Mouse (Mus musculus) heart, embryonic 12.5 days (tissue): ENCODE measurements at regions not wholly inside any gene's neighbourhood (a gene's known extent, or its start where the extent isn't known, plus 50 kb on each side); places are given as distances from the start of the nearest gene placed in this dataset.

Source experiments
- ATAC-seq: fragments of 200-750 bp; cut with Nextera tagmentation; 2 replicates; pipeline ENCODE4 v1.8.0; 2017; ENCODE audit warnings: moderate TSS enrichment, moderate library complexity; ENCODE audit not compliant: insufficient number of reproducible peaks, low FRiP score
- H3K27ac ChIP-seq: fragments of 300-500 bp; sonication (generic); 2 replicates; pipeline ENCODE4 v1.5.1; 2016; ENCODE audit warnings: mild to moderate bottlenecking, moderate library complexity; ENCODE audit not compliant: poor library complexity, severe bottlenecking
- H3K27me3 ChIP-seq: fragments of 300-500 bp; sonication (generic); replicated peaks from 2 replicates; pipeline ENCODE4 v1.6.1; 2016; ENCODE audit warnings: mild to moderate bottlenecking, moderate library complexity
- H3K36me3 ChIP-seq: fragments of 300-500 bp; sonication (generic); 2 replicates; pipeline ENCODE4 v1.6.1; 2016; ENCODE audit warnings: mild to moderate bottlenecking, moderate library complexity
- H3K4me1 ChIP-seq: fragments of 300-500 bp; sonication (generic); replicated peaks from 2 replicates; pipeline ENCODE4 v1.6.1; 2016; ENCODE audit warnings: mild to moderate bottlenecking
- H3K4me2 ChIP-seq: fragments of 300-500 bp; sonication (generic); 2 replicates; pipeline ENCODE4 v1.6.1; 2016; ENCODE audit warnings: mild to moderate bottlenecking, moderate library complexity
- H3K4me3 ChIP-seq: fragments of 300-500 bp; sonication (generic); 2 replicates; pipeline ENCODE4 v1.5.1; 2016; ENCODE audit warnings: mild to moderate bottlenecking
- H3K9ac ChIP-seq: fragments of 300-500 bp; sonication (generic); 2 replicates; pipeline ENCODE4 v1.6.1; 2016; ENCODE audit warnings: mild to moderate bottlenecking, moderate library complexity
- H3K9me3 ChIP-seq: fragments of 300-500 bp; sonication (generic); replicated peaks from 2 replicates; pipeline ENCODE4 v1.6.1; 2016; ENCODE audit warnings: mild to moderate bottlenecking, moderate library complexity
- WGBS: fragments of 180-500 bp; shearing (Covaris S2); methylation state at CpG from one replicate; pipeline ENCODE4 v1.1.7; 2016; 5-methylcytosine and 5-hydroxymethylcytosine counted together

GRCm38 (mm10) chr5:119739386-119739785 lies 68.9 kb downstream of the Tbx3 start:
- H3K27ac ChIP-seq = no peak overlapping the region
- no peak overlapping the region for H3K9ac ChIP-seq

DNA sequence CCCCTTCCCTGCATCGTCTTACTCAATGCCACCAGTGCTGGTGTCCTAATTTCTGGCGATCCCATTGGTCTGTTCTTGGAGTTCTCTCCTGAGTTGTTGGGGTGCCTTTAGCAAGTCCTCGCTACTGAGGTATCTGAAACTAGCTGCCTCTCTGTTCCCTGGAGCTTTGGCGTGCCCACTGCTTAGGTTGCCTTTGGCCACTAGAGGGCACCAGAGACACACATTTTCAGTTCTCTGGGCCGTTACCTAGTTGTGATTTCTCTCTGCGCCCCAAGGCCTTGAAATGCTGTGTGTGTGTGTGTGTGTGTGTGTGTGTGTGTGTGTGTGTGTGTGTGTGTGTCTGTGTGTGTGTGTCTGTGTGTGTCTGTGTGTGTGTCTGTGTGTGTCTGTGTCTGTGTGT lies 70.6 kb downstream of the Tbx3 start:
- Histone ChIP-seq H3K27me3 (peaks cover 15% of the 10 kb centered on the region), H3K4me3 (no peak overlapping the region), H3K4me2 (peak overlapping the region; percentile 38; the same call in 1 of the 2 replicates), H3K27ac (no peak overlapping the region), H3K9me3 (peaks cover 4% of the 10 kb centered on the region; the same call in 1 of the 2 replicates), H3K9ac (no peak overlapping the region; the same call in 1 of the 2 replicates), H3K36me3 (no peaks in the 10 kb centered on the region), H3K4me1 (peaks cover 3% of the 10 kb centered on the region)
- WGBS = 5% methylated on average over 6 of the region's 6 CpGs
- no peak for ATAC-seq

More at GRCm38 (mm10) chr5:119739386-119739785, 68.9 kb downstream of the Tbx3 start:
- H3K9me3 ChIP-seq = peaks cover 4% of the 10 kb centered on the region; the same call in 1 of the 2 replicates
- H3K27me3 ChIP-seq = peaks cover 15% of the 10 kb centered on the region
- no peak overlapping the region for H3K4me2 ChIP-seq
- WGBS = 74% methylated on average over 4 of the region's 4 CpGs
- peaks cover 3% of the 10 kb centered on the region for H3K4me1 ChIP-seq
- no peak overlapping the region for H3K4me3 ChIP-seq
- H3K36me3 ChIP-seq = no peaks in the 10 kb centered on the region
- ATAC-seq = no peak

DNA sequence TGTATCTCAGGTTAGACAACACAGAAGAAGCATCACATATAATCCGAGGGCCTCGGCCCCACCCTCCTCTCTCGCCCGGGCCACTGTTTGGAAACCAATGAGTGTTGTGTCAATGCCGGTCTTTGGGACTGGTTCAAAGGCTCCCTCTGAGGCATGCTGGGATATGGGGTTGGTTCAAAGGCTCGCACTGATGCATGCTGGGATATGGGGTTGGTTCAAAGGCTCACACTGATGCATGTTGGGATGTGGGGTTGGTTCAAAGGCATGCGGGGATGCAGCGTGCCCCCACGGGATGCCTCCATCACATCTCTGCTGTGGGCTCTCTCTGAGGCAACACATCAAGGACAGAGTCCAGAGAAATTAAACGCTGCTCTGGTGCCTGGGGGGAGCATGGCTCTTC lies 73.3 kb downstream of the Tbx3 start:
- Histone ChIP-seq H3K4me3 (no peak overlapping the region), H3K9ac (no peak overlapping the region), H3K36me3 (no peaks in the 10 kb centered on the region), H3K27me3 (peaks cover 34% of the 10 kb centered on the region), H3K4me1 (peaks cover 9% of the 10 kb centered on the region), H3K27ac (no peak overlapping the region), H3K9me3 (peaks cover 4% of the 10 kb centered on the region; the same call in 1 of the 2 replicates), H3K4me2 (no peak overlapping the region)
- 75% methylated on average over 10 of the region's 10 CpGs for WGBS
- ATAC-seq = peak; percentile 18; the same call in 1 of the 2 replicates

DNA sequence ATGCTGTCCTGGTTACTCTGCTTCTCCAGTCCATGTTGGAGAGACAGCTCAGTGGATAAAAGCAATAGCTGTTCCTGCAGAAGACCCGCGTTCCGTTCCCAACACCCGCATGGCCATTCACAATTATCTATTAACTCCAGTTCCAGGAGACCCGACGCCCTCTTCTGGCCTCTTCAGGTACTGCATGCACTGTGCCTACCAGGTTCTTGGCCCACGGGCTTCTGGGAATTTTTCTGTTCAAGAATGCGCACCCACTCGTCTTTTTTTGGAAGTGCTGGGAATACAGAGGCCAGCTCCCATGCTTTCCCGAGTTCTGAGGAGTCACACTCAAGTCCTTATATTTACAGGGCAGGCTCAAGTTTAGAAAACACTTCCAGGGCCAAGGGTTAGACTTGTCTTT lies 76.6 kb downstream of the Tbx3 start:
- Histone ChIP-seq H3K27ac (no peak overlapping the region), H3K9me3 (no peaks in the 10 kb centered on the region), H3K36me3 (no peaks in the 10 kb centered on the region), H3K4me1 (peaks cover 14% of the 10 kb centered on the region), H3K4me3 (no peak overlapping the region), H3K27me3 (peaks cover 48% of the 10 kb centered on the region), H3K4me2 (no peak overlapping the region), H3K9ac (no peak overlapping the region)
- 68% methylated on average over 10 of the region's 10 CpGs for WGBS
- no peak for ATAC-seq

DNA sequence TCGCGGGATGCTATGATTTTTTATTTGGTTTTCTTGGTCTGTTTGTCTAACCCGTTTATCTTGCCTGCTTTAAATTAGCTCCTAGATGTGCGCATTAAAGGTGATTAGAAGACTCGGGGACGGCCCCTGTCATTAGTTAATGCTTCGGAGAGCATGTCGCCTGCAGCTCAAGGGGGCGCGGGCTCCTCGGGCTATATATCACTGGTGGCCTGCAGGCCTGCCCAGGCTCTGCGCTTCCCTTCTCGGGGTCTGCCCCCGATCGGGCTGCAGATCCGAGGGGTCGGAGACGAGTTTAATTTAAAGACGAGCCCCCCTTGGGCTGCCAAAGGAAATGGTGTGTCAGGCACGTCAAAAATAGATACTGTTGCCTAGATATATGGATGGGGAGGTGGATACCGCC lies 78.2 kb downstream of the Tbx3 start:
- H3K36me3 ChIP-seq = no peaks in the 10 kb centered on the region
- no peak for ATAC-seq
- peak overlapping the region; percentile 78 for H3K4me2 ChIP-seq
- no peak overlapping the region for H3K27ac ChIP-seq
- peaks cover 10% of the 10 kb centered on the region; the same call in 1 of the 2 replicates for H3K4me1 ChIP-seq
- WGBS = 2% methylated on average over 21 of the region's 21 CpGs
- peak overlapping the region; percentile 37 for H3K4me3 ChIP-seq
- H3K9ac ChIP-seq = peak overlapping the region; percentile 64
- peaks cover 40% of the 10 kb centered on the region for H3K27me3 ChIP-seq
- H3K9me3 ChIP-seq = no peaks in the 10 kb centered on the region

DNA sequence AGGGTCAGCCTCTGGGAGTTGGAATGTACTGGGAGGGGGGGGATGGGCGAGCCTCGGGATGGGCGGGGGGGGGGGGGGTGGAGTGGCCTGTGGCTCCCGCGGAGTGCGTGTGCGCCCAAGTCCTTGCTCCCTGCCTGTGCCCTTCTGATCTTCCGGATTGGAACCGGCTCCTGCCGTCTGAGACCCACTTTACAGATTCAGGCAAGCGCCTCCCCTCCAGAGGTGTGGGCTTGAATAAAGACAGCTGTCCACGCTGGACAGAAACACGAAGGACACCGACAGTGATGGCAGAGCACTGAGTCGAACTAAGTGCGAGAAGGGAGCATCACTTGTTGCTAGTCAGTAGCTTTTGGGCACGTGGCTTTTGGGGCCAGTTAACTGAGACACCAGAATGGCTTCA lies 78.7 kb downstream of the Tbx3 start:
- peak overlapping the region; percentile 78 for H3K4me2 ChIP-seq
- peak overlapping the region; percentile 37 for H3K4me3 ChIP-seq
- peaks cover 10% of the 10 kb centered on the region; the same call in 1 of the 2 replicates for H3K4me1 ChIP-seq
- H3K9ac ChIP-seq = peak overlapping the region; percentile 64; the same call in 1 of the 2 replicates
- H3K9me3 ChIP-seq = no peaks in the 10 kb centered on the region
- peaks cover 40% of the 10 kb centered on the region for H3K27me3 ChIP-seq
- 11% methylated on average over 15 of the region's 17 CpGs for WGBS
- no peak overlapping the region for H3K27ac ChIP-seq
- ATAC-seq = no peak
- no peaks in the 10 kb centered on the region for H3K36me3 ChIP-seq

- Histone ChIP-seq H3K4me1 (no peaks in the 10 kb centered on the region), H3K4me3 (no peak overlapping the region), H3K4me2 (no peak overlapping the region), H3K27ac (no peak overlapping the region), H3K9me3 (peaks cover 4% of the 10 kb centered on the region; the same call in 1 of the 2 replicates), H3K36me3 (no peaks in the 10 kb centered on the region), H3K27me3 (peaks cover 8% of the 10 kb centered on the region; the same call in 1 of the 2 replicates), H3K9ac (no peak overlapping the region)
- ATAC-seq = no peak
- 63% methylated on average over 9 of the region's 9 CpGs for WGBS
Measured at GRCm38 (mm10) chr5:119755782-119756181, 76.7 kb upstream of the Tbx5 start.

- H3K4me3 ChIP-seq = no peak overlapping the region
Measured at GRCm38 (mm10) chr5:119758880-119759279, 73.6 kb upstream of the Tbx5 start.

GRCm38 (mm10) chr5:119762102-119762501 lies 70.4 kb upstream of the Tbx5 start:
- no peak overlapping the region for H3K9ac ChIP-seq
- H3K27ac ChIP-seq = no peak overlapping the region
- H3K36me3 ChIP-seq = no peaks in the 10 kb centered on the region
- H3K4me3 ChIP-seq = no peak overlapping the region
- peaks cover 18% of the 10 kb centered on the region; the same call in 1 of the 2 replicates for H3K27me3 ChIP-seq
- no peak overlapping the region for H3K4me2 ChIP-seq
- H3K4me1 ChIP-seq = no peaks in the 10 kb centered on the region
- peaks cover 4% of the 10 kb centered on the region; the same call in 1 of the 2 replicates for H3K9me3 ChIP-seq
- no peak for ATAC-seq
- 72% methylated on average over 4 of the region's 4 CpGs for WGBS

More at GRCm38 (mm10) chr5:119758880-119759279, 73.6 kb upstream of the Tbx5 start:
- WGBS = 65% methylated on average over 4 of the region's 4 CpGs
- H3K9me3 ChIP-seq = peaks cover 4% of the 10 kb centered on the region; the same call in 1 of the 2 replicates
- no peaks in the 10 kb centered on the region for H3K4me1 ChIP-seq
- H3K27me3 ChIP-seq = peaks cover 7% of the 10 kb centered on the region; the same call in 1 of the 2 replicates
- no peak for ATAC-seq
- H3K27ac ChIP-seq = no peak overlapping the region
- no peak overlapping the region for H3K4me2 ChIP-seq
- no peaks in the 10 kb centered on the region for H3K36me3 ChIP-seq
- H3K9ac ChIP-seq = no peak overlapping the region

- no peak for ATAC-seq
- H3K9ac ChIP-seq = no peak overlapping the region
- no peak overlapping the region for H3K27ac ChIP-seq
- H3K27me3 ChIP-seq = peaks cover 13% of the 10 kb centered on the region; the same call in 1 of the 2 replicates
- no peak overlapping the region for H3K4me3 ChIP-seq
- WGBS = 62% methylated on average over 7 of the region's 7 CpGs
- no peaks in the 10 kb centered on the region for H3K36me3 ChIP-seq
- peaks cover 4% of the 10 kb centered on the region; the same call in 1 of the 2 replicates for H3K9me3 ChIP-seq
- no peak overlapping the region for H3K4me2 ChIP-seq
- H3K4me1 ChIP-seq = no peaks in the 10 kb centered on the region
Measured at GRCm38 (mm10) chr5:119763337-119763736, 69.1 kb upstream of the Tbx5 start.

DNA sequence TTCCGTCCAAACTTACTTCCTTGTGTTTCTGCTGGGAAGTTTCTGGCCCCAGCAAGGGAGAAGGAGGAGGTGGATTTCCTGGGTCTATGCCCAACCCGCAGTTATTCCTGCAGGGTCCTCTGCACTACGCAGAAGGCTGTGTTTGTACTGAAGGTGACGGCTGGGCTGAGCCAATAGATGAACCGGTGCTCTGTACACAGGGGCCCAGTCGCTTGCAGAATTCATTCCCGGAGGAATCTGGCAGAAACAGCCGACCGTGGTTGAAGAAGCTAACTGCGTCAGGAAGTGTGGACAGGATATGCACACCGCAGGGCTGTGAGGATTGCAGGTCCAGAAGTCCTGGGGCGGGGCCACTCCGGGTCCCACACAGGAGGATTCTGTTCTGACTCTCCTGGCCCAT lies 66.1 kb upstream of the Tbx5 start:
- ATAC-seq = no peak
- 29% methylated on average over 13 of the region's 13 CpGs for WGBS
- Histone ChIP-seq H3K9ac (no peak overlapping the region), H3K4me2 (no peak overlapping the region), H3K27me3 (peaks cover 13% of the 10 kb centered on the region; the same call in 1 of the 2 replicates), H3K36me3 (no peaks in the 10 kb centered on the region), H3K4me3 (no peak overlapping the region), H3K9me3 (no peaks in the 10 kb centered on the region), H3K4me1 (no peaks in the 10 kb centered on the region), H3K27ac (no peak overlapping the region)

GRCm38 (mm10) chr5:119770951-119771350 lies 61.5 kb upstream of the Tbx5 start:
- Histone ChIP-seq H3K4me1 (no peaks in the 10 kb centered on the region), H3K36me3 (no peaks in the 10 kb centered on the region), H3K4me3 (no peak overlapping the region), H3K9me3 (no peaks in the 10 kb centered on the region), H3K27me3 (peaks cover 7% of the 10 kb centered on the region), H3K27ac (no peak overlapping the region), H3K4me2 (no peak overlapping the region), H3K9ac (no peak overlapping the region)
- no peak for ATAC-seq
- WGBS = 28% methylated on average over 2 of the region's 2 CpGs
